Mouse (Mus musculus): ENCODE data around the gene Radil.
A peak's percentile ranks its signal among the peaks of the same experiment; 100 is the strongest.

Radil gene

DNA sequence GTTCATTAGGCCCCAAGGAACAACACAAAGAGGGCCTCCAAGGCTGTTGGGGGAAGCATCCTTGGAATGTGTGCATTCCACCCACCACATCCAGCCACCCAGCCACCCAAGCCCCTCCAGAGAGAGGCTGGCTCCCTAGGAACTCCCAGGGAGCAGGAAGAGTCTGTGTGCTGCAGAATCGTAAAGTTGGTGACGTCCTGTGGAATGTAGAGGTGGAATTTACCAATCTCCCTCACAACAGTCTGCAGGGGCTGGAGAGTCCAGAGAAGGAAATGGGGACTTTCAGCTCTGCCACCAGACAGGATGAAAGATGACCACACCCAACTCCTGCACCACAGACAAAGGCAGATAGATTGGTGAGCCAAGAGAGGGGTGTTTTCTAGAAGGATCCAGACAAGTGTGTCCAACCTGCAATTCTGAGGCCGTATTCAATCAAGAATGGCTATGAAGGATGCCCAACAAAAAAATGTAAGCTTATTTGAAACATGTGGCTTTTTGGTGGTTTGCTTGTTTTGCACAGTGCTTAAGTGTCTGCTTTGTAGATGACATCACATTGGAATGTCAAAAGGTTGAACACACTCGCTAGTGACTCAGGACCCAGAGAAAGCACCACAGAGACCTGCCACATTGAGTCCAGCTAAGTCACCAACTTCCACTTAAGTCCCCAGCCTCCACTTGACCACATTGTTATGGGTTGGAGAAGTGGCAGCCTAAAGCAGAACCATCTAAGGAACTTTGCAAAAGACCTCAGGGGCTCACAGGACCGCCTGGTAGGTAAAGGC lies 5.7 kb downstream of the Radil start:
- DNase-seq (ENCODE audit: low spot score), result no peak

DNA sequence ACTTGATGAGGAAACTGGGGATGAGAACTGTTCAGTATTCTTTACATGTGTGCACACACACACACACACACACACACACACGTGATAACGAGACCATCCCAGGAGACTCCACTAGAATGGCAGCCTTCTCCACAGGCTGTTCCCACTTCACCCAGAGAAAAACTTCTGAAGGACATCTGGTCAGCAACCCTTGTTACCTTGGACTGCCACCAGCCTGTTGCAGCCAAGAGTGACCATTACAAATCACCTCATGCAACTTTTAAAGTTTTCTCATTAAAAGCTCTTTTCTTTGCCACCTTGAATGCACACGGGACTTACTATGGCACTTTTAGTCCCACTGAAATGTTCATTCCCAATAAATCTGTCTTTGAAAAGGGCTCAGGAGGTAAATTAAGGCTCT lies 13.6 kb downstream of the Radil start:
- DNase-seq (ENCODE audit: low spot score), result no peak

DNA sequence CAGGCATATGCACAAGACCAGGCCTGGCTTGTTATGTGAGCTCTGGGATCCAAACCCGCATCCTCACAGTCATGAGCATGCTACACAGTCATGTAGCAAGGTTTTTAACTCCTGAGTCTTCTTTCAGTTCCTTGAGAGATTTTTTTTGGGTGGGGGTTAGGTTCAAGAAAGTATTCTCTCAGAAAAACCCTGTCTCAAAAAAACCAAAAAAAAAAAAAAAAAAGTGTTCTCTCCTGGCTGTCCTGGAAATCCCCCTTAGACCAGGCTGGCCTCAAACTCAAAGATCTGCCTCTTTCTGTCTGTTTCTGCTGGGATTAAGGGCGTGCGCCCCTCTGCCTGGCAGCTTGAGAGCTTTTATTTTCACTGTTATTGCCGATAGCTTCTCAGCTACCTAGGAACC lies 15.5 kb downstream of the Radil start:
- no peak for DNase-seq (ENCODE audit: low spot score)

DNA sequence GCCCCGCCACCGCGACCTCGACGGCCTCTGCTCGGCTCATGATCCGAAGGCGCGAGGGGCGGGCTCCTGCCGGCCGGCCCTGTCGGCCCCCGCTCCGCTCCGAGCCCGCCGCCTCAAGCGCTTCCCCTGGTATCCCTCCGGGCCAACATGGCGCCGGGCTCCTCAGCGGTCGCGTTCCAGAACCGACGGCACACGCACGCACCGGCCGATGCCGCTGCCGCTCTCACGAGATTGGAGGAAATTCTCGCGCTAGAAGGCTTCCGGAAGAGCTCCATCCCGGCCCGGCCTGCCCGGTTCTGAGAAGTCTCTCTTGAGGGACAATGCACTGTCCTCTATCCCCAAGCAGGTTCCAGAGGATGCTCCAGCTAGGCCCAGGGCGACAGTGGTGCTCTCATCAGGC lies 21.0 kb downstream of the Radil start, which contains the start of gene Papolb:
TSS of gene Papolb (minus strand) at position 162 of the 400 bp plus-strand sequence.
- DNase-seq (ENCODE audit: low spot score), result no peak

DNA sequence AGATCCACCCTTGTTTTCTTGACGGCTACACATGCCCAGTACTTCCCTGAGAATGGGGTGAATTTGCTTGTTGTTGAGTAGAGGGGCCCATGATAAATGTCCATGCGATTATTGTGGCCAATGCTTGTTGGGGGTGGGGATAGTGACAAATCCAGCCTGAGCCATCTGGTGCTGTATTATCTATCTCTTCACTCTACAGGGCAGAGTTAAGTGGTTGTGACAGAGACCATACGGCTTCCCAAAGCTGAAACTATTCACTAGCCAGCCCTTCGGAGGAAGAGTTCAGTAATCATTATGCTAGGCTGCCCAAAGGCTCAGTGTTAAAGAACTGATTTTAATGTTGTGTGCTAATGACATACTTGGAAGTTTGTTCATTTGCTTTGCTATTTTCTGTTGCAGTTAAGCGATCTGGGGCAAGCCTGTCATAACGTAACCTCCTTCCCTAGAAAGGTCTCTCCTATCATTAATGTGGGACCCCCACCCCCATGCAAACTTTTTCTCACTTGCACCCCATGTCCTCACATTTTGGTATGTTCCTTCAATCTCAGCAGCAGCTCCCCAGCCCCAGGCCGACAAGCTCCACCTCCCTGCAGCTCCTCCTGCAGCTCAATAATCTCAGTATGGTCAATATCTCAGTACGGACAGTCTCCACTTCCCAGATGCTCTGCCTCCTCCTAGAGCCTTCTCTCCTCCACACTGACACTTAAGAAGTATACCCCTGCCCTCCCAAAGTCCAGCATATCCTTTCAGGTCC lies 26.0 kb downstream of the Radil start:
- peak; percentile 79 for DNase-seq (ENCODE audit: low spot score)

DNA sequence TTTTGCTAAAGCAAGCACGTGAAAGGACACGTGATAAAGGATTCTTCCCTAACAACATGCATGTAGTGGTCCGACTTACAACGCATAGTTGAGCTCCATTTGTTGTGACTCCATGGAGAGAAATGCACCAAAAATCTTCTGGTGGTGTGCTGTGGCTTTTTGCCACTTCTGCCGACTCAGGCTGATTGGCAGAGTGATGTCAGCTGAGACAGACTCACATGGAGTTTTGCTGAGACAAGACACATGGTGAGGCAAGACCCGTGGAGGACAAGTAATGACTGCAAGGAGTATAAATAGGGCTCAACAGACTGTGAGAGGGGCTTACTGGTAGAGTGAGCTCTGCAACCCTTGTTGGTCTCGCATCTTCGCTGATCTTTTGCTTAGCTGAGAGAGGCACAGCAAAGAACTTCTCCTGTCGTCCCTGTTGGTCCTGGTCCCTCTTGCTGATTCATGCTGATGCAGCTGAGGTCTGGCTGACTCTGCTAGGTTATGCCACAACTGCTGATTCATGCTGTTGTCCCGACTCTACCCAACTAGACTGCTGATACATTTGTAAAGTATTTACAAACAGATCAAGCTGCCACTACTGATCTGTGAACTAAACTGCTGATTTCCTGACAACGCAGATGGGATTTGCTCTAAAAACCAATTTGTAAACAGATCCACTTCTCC lies 29.6 kb downstream of the Radil start:
- DNase-seq (ENCODE audit: low spot score), result no peak

DNA sequence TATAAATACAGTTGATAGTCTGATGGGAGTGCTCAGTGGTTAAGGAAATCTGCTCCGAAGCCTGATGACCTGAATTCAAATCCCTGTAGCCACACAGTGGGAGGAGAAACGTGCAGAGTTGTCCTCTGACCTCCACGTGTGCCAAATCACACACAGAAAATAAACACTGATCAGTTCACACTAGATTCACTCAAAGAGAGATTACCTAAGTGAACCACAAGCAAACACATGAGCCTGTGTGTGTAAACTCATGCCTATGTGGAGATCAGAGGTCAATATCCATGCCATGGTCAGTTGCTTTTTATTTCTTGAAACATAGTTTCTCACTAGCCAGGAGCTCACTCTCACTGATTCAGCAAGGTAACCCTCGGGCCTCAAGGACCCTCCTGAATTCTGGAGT lies 30.5 kb downstream of the Radil start:
- no peak for DNase-seq (ENCODE audit: low spot score)

DNA sequence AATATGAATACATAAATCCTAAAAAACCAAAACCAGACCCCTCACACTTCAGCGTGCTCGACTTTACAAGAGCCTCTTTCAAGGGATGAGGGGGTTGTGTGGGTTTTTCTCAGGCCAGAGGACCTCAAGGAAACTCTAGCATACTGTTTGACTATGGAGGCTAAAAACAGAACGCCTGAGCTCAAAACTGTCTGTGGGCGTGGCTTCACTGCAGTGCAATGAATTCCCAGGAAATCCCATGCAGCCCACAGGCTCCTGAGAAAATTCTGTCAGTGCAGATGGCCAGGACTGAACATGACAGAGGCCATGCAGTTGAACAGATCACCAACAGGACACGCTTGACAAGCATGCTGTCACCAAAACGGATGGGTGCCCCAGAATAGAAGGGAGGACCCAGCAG lies 31.9 kb downstream of the Radil start:
- no peak for DNase-seq (ENCODE audit: low spot score)

DNA sequence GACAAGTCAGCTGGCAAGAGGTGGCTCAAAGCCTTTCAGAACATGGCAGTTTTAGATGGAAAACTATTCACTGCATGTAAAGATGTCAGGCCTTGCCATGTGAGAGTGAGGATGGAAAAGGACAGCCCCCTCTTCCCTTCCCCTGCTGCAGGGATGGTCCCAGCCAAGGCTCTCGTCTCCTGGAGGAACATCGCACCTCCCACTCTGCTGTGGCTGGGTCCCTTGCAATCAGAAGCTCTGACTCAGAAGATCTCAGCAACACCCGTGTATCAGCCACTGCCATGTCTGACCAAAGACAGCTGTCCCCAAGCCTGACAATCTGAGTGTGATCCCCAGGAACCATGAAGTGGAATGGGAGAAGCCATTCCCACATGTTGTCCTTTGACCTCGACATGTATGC lies 38.8 kb downstream of the Radil start:
- DNase-seq (ENCODE audit: low spot score), result no peak

DNA sequence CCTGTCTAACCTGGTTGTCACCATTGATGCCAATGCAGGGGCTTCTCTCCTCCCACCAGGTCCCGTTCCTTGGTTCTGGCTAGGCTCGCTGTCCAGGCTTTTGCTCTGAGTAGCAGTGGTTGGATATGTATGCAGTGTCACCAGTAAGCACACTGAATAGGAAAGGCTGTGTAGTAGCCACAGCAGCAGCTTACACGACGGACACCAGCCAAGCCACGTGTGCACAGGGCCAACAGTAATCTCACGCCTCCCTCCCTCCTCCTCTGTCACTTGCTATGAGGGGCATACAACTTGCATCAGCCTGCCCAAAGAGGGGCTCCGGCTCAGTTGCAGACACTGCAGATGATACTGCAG lies 40.9 kb downstream of the Radil start:
- no peak for DNase-seq (ENCODE audit: low spot score)

DNA sequence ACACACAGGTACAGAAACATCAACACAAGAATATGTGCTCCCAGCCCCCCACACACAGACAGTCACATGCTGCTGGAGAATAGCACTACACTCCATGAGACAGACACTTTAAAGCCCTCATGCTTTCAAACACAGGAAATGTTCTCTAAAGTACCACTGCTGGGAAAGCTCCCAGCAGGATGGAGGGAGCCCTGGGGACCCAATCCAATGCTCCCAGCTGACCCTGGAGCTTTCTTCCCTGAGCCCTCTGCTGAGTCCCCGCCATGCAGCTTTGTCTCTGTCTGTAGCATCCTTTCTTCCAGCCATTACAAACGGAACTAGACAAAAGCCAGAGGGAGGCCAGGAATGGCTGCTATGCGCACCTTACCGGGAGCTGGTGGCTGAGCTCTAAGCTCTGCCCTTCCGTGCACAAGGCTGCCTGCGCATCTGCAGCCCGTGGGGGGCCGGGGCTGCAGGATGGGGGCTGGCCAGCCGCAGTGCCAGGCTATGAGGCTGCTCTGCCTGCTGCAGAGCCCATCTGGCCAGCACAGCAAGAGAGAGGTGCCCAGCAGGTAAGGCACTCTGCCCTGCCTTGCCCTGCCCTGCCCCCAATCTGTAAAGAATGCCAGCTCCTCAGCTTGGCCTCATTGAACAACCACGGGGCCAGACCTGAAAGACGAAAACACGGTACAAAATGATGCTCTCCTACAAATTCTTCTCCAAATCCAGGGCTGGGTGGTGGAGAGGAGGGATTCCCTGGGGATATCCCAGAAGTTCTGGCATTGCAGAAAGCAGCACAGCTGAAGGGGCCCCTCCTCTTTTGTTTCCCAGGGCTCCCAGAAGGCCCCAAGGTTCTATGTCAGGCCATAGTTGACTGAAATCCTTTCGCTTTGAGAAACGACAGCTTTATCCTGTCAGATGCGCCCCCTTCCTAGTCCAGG lies 41.5 kb downstream of the Radil start:
- peak; percentile 24 for DNase-seq (ENCODE audit: low spot score)

DNA sequence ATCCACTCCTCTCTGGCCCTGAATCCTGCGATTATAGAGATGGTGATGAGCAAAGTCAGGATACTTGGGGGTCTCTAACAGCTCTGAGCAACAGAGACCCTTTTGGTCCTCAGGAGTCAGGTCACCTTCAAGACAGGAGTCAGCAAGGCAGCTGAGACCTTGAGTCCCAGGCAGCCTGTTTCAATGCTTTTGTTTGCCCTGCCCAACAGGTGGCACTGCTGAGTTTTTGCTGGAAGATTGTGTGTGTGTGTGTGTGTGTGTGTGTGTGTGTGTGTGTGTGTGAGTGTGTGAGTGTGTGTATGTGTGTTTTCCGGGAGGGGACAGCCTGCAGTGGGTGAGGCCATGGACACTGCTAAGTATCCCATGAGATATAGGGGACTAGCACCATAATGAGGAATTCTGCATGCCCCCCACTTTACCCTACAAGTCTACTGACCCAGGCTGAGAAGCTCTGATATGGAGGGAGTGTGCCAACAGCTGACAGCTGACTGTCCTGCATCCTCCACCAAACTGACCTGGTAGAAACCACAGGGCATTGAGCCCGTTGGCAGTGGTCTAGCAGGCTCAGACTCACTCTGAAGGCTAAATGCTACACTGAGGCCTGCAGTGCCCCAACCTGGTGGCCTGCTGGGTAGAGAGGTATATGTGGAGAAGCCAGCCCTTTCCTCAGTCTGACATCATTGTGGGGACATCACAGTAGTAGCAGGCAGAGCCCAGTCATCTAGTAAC lies 45.0 kb downstream of the Radil start:
- no peak for DNase-seq (ENCODE audit: low spot score)

DNA sequence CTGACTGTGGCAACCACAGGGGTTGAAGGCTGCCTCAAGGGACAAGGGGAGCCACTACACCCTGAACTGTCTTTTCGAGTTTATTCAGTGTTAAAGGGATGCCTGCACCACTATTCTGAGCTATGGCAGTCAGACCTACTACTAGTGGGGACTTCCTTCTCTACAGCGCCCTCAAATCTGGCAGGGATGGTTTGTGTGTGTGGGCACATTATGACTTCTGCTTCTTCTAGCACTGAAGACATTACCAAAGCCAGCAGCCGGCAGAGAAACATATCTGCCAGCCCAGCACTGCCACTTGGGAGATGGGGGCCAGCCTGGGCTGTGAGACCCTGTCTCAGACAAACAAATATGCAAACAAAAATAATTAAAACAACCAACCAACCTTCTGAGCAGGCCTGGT lies 46.7 kb downstream of the Radil start:
- no peak for DNase-seq (ENCODE audit: low spot score)

DNA sequence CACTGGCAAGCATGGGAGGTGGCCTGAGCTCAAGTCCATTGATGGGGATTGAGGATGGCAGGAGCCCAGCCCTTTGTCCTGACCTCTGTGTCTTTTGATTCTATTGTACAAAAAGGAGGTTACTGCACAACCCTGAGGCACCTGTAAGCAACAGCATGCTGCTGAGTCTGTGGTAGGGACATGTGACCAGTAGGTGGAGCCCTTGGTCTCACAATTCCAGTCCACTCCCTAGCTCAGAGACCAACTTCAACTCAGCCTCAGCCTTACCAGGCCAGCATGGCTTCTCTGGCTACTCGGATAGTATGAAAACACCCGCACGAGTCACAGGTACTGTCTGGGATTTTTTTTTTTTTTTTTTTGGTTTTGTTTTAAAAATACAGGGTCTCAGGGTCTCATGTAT lies 48.5 kb downstream of the Radil start:
- DNase-seq (ENCODE audit: low spot score), result peak; percentile 95

DNA sequence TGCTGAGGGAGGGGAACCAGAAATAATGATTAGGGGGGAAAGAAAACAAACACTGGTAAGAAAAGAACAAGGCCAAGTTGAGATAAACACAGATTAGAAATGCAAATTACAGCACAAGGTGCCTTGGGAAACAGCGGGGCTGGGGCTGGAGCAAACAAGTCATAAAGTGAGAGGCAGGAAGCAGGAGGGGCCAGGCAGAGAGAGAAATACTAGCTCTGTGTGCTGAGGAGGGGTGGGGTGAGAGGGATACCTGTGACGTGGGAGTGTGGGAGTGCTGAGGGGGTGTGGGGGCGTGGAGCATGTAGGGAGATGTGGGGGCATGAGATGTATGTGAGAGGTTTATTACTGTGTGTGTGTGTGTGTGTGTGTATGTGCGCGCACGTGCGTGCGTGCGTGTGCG lies 50.0 kb downstream of the Radil start:
- no peak for DNase-seq (ENCODE audit: low spot score)

DNA sequence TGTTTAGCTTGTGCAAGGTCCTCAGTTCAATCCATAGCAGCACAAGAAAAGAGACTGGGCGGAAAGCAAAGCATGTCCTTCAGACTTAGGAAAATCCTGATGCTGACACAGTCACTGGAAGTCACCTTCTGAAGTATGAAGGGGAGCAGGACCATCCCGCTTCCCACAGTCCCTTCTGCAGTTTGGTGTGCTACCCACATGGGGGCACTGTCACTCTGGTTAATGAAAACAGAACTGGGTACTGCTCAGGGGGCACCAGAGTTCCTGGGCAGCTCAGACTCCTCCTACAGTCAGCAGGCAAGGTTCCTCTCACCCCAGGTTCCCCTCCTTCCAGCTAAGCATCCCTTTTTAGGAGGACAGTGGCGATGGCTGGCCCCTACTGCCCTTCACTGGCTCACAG lies 51.9 kb downstream of the Radil start:
- peak; percentile 74 for DNase-seq (ENCODE audit: low spot score)

DNA sequence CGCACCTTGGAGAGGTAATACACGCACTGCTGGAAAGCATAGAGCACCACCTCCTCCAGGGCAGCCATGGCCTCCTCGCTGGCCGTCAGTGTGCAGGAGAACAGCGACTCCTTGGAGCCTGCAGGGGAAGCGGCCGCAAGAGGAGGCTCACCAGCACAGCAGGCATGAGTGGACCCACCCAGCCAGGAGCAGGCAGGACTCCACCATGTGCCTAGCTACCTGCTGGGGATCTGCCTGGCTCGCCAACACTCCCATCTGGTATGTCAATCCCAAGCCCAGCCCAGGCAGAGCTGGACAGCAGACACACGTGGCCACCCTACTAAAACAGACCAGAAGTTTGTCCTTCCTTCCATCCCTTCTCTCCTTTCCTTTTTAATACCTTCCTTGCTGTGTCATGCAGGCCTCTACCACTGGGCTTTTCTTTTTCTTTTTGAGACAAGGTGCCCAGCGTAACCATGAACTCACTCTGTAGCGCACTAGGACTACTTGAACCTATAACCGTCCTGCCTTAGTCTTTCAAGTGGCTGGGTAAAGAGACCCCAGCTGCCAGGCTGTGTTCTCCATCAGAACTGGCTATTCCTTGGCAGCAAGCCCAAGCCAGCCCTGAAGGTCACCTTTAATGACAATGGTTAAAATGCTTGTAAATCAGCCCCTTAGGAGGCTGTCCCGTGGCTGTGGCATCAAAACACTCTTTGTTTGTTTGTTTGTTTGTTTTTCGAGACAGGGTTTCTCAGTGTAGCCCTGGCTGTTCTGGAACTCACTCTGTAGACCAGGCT lies 55.4 kb downstream of the Radil start:
- no peak for DNase-seq (ENCODE audit: low spot score)

DNA sequence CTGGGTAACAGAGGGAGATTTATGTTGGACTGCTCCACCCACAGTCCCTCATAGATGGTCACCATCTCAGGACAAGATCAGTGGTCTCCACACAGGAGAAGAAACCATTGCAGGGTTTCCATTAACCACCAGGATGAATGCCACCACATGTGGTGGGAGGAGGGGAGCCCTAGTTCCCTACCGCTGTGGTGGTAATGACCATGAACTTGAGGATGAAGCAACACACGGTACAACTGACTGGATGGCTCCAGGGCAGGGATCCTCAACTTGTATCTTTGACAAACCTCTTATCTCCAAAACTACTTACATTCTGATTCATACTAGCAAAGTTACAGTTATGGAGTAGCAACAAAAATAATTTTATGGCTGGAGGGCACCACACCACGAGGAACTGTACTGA lies 57.6 kb downstream of the Radil start:
- no peak for DNase-seq (ENCODE audit: low spot score)

DNA sequence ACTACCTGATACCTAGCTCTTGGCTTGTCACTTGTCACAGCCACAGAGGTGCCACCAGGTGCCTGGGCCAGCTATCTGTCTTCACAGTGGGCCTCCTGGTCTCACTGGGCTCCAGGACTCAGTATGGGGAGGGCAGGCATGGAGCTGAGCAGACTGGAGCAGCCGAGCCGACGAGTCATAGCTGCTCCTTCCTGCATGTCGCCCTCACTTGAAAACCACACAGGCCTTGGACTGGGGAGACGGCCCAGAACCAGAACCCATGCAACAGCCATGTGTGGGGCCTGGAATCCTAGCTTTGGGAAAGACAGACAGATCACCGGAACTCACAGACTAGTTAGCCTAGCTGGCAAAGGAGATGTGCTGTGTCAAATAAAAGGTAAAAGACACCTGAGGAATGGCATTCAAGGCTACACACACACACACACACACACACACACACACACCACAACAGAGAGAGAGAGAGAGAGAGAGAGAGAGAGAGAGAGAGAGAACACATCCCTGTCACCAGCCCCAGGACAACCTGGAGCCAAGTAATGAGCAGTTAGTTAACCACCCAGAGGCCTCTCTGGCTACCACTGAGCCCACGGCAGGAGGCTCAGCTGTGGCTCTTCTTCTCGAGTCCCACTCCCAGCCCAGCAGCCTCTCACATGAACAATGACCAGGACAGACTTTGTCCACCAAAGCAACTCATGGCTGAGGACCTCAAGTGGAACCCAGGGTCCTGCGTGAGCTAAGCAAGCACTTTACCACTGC lies 60.8 kb downstream of the Radil start:
- DNase-seq (ENCODE audit: low spot score), result no peak

DNA sequence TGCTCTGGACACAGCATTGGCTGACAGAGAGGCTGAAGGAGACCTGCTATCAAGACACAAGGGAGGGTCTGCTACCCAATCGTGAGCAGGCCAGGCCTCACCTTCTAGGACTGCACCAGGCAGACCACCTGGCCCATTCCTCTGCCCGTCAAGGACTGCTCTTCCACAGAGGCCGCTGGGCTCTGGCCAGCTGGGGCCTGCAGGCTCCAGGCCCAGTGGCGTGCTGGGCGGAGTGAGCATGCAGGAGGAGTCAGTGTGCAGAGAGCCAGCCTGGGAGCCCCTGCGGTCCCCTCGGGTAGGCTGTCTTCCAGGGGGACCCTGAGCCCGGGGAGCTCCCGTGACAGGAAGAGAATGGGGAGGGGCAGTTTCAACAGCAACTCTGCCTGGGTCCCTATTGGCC lies 64.2 kb downstream of the Radil start:
- no peak for DNase-seq (ENCODE audit: low spot score)

Measured in retina, embryonic 14.5 days (tissue).